Mouse (Mus musculus) thymus, postnatal 4 days (tissue): ENCODE measurements around the gene Crmp1.

Experiments used
- DNase-seq: peaks from one replicate; pipeline ENCODE4 v3.0.0; 2021

The Crmp1 gene

DNA sequence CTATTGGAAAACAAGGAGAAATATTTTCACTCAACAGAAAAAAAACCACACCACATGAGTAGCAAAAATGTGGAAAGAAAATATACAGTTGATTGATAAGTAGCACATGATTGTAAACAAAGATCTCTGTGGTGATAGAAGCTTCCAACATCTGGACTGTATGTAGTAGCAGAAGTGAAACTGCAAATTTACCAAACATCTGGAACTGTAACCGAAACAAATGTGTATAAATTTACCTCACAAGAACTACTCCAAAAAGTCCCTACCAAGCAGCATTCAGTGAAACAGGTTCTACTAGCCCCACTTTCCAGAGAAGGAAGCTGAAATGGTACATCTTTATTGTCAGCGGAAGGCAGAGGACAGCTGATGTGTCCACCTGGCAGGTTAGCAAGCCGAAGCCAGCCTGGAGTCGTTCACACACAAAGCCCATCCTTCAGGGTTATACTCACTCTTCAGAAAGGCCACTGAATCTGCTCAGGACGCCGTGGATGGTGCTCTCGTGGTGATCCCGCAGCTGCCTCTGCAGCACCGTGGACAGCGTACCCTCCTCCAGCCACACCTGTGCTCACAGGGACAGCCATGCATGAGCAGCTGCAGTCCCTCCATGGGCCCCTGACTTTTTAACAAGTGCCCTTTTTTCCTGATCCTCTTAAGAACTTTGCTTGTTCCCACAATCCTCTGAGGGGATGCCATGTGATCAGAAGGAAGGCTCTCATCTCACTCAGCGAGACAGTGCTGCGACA is 71.4 kb downstream of the Crmp1 start:
- DNase-seq = no peak

DNA sequence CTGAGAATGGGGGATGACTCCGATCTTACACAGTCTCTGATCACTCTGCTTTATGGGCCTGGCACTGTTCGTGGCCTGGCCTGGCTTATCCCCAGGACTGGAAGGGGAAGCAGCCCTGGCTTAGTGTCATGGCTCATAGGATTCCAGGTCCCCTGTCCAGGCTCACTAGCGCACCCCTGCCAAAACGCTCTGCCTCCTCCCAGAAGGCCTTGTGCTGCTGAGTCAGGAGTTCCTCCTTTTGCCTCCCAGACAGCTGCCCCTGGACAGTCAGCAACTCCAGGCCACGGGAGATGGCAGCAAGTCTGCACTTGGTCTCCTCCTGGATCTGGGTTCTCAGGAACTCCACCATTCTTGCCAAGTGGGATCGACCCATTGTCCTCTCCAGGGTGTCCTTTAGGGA is 77.0 kb downstream of the Crmp1 start:
- DNase-seq = no peak

- no peak for DNase-seq
Measured at GRCm38 (mm10) chr5:37320174-37320573, 78.4 kb downstream of the Crmp1 start.

GRCm38 (mm10) chr5:37320761-37321160 is 79.0 kb downstream of the Crmp1 start:
- DNase-seq = no peak

- no peak for DNase-seq
Measured at GRCm38 (mm10) chr5:37326675-37327074, 84.9 kb downstream of the Crmp1 start.

DNA sequence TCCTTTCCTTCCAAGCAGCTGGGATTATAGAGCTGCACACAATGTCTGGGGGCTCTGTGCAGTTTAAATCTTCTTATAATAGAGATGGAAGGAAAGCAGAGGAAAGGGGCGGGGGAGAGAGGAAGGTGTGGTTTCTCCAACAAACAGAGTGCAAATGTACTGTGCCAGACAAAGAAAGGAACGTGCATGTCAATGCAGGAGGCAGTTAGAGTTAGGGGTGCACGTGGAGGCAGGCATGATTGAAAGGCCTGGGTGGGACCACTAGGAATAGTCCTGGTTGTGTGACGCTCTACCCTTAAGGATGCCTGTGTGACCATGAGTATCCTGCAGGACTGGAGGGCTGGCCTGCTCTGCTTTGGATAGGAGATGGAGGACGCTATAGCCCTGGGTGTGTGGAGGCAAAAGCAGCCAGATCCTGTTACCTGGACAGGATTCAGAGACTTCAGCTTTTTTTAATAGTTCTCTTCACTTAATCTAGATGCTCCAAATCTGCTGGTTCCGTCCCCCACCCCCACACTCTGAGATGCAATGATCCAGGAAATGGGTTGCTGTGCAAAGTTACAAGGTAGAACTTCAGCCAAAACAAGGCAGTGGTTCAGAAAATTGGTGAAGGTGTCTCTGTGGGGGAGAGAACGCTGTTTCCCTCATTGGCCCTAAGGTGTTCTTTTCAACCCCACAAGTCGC is 88.9 kb downstream of the Crmp1 start:
- no peak for DNase-seq

DNA sequence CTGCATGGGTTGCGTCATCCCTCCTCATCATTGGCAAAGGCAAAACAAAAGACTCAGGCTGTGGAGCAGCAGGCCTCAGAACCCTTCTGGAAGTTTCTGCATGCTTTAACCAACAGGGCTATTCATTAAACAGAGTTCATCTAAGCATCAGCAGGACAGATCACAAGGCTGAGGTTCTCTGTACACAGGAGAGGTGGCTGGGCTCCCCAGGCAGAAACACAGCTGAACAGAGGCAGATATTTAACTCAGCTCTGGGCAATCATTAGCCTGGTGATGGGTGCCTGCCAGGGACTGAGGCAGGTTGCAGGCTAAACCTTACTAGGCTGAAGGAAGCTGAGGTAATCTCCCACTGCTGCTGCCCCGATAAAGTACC is 89.4 kb downstream of the Crmp1 start:
- DNase-seq = no peak

DNA sequence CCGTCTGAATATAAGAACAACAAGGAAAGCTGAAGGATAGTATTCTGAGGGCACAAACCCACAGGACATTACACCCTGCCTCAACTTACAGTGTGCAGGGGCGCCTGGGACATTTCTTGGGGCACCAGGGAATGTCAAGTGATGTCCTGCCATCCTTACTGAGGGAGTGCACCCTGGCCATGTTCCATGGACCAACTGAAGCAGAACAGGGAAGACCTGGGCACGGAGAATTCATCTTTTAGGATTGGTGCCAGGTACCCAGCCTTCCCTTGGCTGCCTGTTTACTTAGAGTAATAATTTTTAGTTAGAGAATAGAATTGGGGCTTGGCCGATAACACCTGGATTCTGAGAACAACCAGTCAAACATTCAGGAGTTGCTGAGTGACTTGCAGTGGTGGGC is 90.3 kb downstream of the Crmp1 start:
- no peak for DNase-seq

DNA sequence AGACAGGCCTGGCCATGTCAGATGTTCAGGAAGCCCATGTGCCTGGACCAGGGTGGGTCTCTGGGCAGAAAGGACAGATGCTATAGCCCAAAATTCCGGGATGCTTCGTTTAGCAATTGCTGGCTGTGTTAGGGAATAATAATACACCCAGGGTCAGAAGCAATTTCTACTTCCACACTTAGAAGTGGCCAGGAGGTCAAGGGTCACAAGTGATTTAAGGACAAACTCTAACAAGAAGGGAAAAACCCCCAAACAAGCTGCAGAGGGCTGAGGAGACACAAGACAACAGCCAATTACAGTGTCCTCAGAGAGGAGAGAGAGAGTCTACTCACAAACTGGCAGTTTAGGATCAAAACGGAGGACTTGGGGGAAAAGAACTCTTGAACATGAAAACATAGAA is 93.3 kb downstream of the Crmp1 start:
- no peak for DNase-seq

GRCm38 (mm10) chr5:37336485-37337105 is 94.9 kb downstream of the Crmp1 start, which contains the start of gene Evc:
Evc (minus strand) TSS chr5:37336894.
- peak; percentile 70 for DNase-seq

- no peak for DNase-seq
Measured at GRCm38 (mm10) chr5:37337696-37338095, 96.0 kb downstream of the Crmp1 start.

GRCm38 (mm10) chr5:37338288-37338687 is 96.5 kb downstream of the Crmp1 start, which contains the start of gene Evc2:
Evc2 (plus strand) TSS chr5:37338499.
- peak; percentile 60 for DNase-seq
